Mouse (Mus musculus): ENCODE results near the gene Anxa2.

GRCm38 (mm10) chr9:69455391-69455790, 2.0 kb downstream of the Anxa2 start:
- TF ChIP-seq EP300 (IDR thresholded peaks at IDR 0.05) (peak; percentile 37), CTCF (IDR thresholded peaks at IDR 0.05) (no peak)

Data from lung, postnatal 0 days (tissue).